Mouse (Mus musculus) layer of hippocampus, adult 11-12 months (tissue): Measurements from ENCODE around the gene Aldh16a1.
"Not testable (repeated sequence)": the region's sequence is repeated elsewhere in the genome, so short reads cannot be mapped to it uniquely, and the experiment has no call there.

Experiments
- DNase-seq: peaks from one replicate; pipeline ENCODE4 v3.0.0; 2022; ENCODE audit warnings: low spot score

Gene Aldh16a1

GRCm38 (mm10) chr7:45133446-45134159 lies 20.8 kb downstream of the Aldh16a1 start:
- DNase-seq = no peak

GRCm38 (mm10) chr7:45131850-45132249 lies 22.5 kb downstream of the Aldh16a1 start:
- DNase-seq = no peak

- DNase-seq = no peak
Measured at GRCm38 (mm10) chr7:45129776-45130512, 24.4 kb downstream of the Aldh16a1 start.

- DNase-seq = no peak
Measured at GRCm38 (mm10) chr7:45129318-45129717, 25.1 kb downstream of the Aldh16a1 start.

- DNase-seq = peak; percentile 99
Measured at GRCm38 (mm10) chr7:45128624-45129246, 25.6 kb downstream of the Aldh16a1 start, which contains the start of gene Rpl13a. Gene Rpl13a (minus strand): TSS chr7:45128761.

GRCm38 (mm10) chr7:45127700-45128224 lies 26.6 kb downstream of the Aldh16a1 start:
- no peak for DNase-seq

GRCm38 (mm10) chr7:45126844-45127699 lies 27.3 kb downstream of the Aldh16a1 start:
- no peak for DNase-seq

- DNase-seq = no peak
Measured at GRCm38 (mm10) chr7:45126147-45126843, 28.1 kb downstream of the Aldh16a1 start.

GRCm38 (mm10) chr7:45125649-45126048 lies 28.7 kb downstream of the Aldh16a1 start:
- not testable (repeated sequence) for DNase-seq

GRCm38 (mm10) chr7:45125144-45125600 lies 29.2 kb downstream of the Aldh16a1 start:
- no peak for DNase-seq

GRCm38 (mm10) chr7:45124224-45125143 lies 29.9 kb downstream of the Aldh16a1 start, which contains the start of gene Rps11:
Gene Rps11 (minus strand): TSS chr7:45124439.
- DNase-seq = peak; percentile 99

- DNase-seq = no peak
Measured at GRCm38 (mm10) chr7:45123186-45123570, 31.2 kb downstream of the Aldh16a1 start.

- DNase-seq = no peak
Measured at GRCm38 (mm10) chr7:45122561-45123185, 31.7 kb downstream of the Aldh16a1 start.

GRCm38 (mm10) chr7:45121966-45122365 lies 32.4 kb downstream of the Aldh16a1 start:
- no peak for DNase-seq

- no peak for DNase-seq
Measured at GRCm38 (mm10) chr7:45121404-45121803, 33.0 kb downstream of the Aldh16a1 start.

- no peak for DNase-seq
Measured at GRCm38 (mm10) chr7:45119780-45120709, 34.3 kb downstream of the Aldh16a1 start.

- no peak for DNase-seq
Measured at GRCm38 (mm10) chr7:45118336-45118735, 36.0 kb downstream of the Aldh16a1 start.

- no peak for DNase-seq
Measured at GRCm38 (mm10) chr7:45117566-45117965, 36.8 kb downstream of the Aldh16a1 start.
